Mouse (Mus musculus): ENCODE measurements at regions not wholly inside any gene's neighbourhood (a gene's known extent, or its start where the extent isn't known, plus 50 kb on each side); places are given as distances from the start of the nearest gene placed in this dataset.

GRCm38 (mm10) chr8:82191011-82191410 is 212.0 kb downstream of the Il15 start:
- DNase-seq (ENCODE audit: low read depth): no peak
- TF ChIP-seq CTCF (IDR thresholded peaks at IDR 0.05; ENCODE audit: borderline replicate concordance, extremely low read depth, insufficient read depth, insufficient read length) (no peak), POLR2A (IDR thresholded peaks at IDR 0.05; ENCODE audit: borderline replicate concordance, extremely low read depth, insufficient read depth, insufficient read length, poor library complexity, severe bottlenecking) (no peak)

DNA sequence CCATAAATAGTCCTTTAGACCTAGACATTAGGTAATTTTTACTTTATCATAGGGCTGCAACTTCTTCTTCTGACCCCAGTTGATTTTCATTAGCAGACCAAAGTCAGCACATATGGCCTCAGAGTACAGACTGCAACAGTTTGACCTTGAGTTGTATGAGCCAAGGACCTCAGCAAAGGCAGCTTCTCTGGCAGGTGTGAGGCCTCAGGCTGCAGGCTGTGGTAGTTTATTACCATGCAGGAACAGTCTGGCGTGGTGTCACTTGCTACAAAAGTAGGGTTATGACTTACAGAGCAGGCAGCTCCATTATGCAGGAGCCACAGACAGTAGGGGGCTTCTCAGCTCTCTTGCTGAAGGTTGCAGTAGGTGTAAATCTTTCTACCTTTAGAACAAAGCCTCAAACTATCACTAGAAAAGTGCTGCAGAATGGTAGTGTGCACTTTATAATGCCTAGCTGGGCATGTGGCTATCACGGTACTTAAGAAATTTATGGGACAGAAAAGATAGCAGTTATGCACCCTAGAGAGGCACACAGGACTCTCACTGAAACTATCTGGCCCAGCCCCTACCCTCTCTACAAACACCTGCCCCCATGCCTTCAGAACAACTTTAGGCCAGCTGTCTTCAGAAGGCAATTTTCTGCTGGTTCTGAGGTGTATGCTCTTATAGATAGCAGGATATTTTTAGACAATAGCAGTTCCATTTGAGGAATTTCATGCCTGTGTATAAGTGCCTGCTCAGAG is 215.7 kb downstream of the Il15 start:
- DNase-seq (ENCODE audit: low read depth): no peak
- no peak for TF ChIP-seq CTCF (IDR thresholded peaks at IDR 0.05; ENCODE audit: borderline replicate concordance, extremely low read depth, insufficient read depth, insufficient read length)
- no peak for TF ChIP-seq POLR2A (IDR thresholded peaks at IDR 0.05; ENCODE audit: borderline replicate concordance, extremely low read depth, insufficient read depth, insufficient read length, poor library complexity, severe bottlenecking)

DNA sequence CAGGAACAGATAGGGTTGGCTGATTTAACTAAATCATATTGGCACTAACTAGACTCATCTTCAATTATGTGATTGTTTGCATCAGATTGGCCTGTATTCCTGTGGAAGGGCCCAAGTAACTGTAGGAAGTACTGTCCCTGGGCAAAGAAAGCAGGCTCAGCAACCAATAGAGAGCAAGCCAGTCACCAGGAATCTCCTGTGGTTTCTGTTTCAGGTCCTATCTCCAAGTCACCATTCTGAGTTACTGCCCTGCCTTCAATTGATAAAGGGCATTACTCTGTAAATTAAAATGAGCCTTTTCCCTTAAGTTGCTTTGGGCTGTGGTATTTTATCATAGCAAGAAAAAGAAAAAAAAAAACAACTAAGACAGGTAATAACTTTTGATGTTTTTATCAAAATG is 219.0 kb downstream of the Il15 start:
- DNase-seq (ENCODE audit: low read depth): no peak
- no peak for TF ChIP-seq POLR2A (IDR thresholded peaks at IDR 0.05; ENCODE audit: borderline replicate concordance, extremely low read depth, insufficient read depth, insufficient read length, poor library complexity, severe bottlenecking)
- TF ChIP-seq CTCF (IDR thresholded peaks at IDR 0.05; ENCODE audit: borderline replicate concordance, extremely low read depth, insufficient read depth, insufficient read length): no peak
